Mouse (Mus musculus): Measurements from ENCODE around the gene Fcgrt.

Fcgrt gene

DNA sequence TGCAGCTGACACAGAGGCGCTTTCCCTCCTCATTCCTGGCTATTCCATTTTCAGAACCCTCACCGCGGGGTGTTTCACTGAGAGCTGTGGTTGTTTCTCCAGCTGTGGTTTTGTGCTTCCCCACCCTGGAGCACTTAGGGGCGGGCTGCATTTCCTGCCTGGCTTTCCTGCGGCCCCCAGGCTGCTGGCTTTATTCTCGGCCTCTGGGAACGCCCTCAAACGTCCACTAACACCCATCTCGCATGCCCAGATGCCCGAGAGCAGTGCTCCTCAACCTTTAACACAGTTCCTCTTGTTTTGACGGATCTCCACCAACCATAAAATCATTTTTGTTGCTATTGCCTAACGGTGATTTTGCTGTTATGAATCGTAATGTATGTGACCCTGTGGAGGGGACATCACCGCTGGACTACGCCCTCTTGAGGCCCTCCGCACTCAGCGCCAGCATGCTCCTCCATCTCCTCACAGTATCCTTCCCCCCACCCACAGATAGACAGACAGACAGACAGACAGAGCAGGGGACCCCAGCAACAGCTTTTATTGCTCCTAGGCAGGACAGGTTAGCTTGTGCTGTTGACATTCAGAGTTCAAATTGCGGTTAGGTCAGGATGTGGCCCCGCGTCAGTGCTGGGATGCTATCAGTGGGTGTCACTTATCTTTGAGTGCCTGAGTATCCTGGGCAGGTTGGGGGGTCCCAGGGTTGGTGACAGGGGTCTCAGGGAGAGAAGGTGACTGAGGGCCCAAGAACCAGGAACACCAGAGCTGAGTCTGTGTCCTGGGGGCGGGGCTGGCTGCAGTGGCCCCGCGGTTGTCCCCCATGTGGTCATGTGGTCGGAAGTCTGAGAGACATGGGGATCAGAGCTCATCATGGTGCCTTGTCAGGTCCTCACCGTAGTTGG, 21.0 kb downstream of the Fcgrt start:
- DNase-seq (ENCODE audit: low spot score), result no peak

DNA sequence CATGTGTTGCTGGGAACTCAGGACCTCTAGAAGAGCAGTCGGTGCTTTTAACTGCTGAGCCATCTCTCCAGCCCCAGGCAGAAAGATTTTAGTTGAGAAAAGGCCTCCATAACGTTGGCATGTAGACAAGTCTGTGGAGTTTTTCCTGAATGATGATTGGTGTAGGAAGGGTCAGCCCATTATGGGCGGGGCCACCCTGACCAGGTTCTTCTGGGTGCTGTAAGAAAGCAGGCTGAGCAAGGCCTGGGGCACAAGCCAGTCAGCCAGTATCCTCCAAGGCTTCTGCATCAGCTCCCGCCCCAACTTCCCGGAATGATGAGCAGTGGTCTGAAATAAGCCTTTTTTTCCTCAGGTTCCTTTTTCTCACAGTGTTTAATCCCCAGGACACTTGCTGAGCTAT, 22.6 kb downstream of the Fcgrt start:
- no peak for DNase-seq (ENCODE audit: low spot score)

DNA sequence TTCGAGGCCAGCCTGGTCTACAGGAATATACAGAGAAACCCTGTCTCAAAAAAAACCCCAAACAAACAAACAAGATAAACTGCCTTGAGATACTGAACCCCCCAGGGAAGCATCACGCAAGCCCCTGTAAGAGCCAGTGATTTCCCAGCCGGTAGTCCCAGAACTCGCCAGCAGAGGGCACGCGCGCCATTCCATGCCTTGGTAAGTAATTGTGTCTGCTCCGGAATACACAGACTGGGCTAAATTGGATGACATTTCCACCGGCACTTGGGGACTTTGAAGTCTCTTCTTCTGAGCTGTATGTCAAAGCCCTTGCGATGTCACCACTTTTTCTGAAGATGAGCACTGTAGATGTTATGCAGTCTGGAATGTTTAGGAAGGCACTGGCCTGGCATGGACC, 23.8 kb downstream of the Fcgrt start:
- peak; percentile 69 for DNase-seq (ENCODE audit: low spot score)

DNA sequence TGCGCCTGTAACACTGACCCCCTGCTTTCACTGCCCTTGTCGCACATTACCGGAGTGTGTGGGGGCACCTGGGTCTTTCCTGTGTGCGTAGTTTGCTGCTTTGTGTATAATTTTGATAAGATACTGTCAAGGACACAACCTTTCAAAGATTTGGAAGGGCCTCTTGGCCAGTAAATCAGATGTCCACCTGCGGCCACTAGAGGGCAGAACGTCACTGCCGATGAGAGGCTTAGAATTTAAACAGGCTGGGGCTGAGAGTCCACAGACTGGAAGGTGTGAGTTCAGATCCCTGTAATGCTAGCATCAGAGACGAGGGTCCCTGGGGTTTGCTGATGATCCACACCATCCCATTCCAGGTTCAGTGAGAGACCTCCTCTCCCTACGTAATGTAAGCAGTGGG, 25.1 kb downstream of the Fcgrt start:
- no peak for DNase-seq (ENCODE audit: low spot score)

DNA sequence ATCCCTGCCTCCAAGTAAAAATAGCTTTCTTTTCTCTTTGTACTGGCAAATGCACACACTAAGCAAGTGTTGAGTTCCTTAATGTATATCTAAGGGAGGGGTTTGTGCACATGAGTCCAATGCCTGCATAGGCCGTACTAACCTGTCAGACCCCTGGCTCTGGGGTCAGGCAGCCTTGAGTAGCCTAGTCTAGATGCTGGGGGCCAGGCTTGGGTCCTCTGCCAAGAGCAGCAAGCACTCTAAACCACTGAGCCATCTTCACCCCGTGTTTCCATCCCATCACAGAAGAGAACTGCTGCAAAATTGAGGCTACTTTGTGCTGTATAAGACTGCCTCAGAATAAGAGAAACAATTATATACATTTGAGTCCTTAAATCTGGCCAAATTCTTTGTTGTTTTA, 25.8 kb downstream of the Fcgrt start:
- no peak for DNase-seq (ENCODE audit: low spot score)

DNA sequence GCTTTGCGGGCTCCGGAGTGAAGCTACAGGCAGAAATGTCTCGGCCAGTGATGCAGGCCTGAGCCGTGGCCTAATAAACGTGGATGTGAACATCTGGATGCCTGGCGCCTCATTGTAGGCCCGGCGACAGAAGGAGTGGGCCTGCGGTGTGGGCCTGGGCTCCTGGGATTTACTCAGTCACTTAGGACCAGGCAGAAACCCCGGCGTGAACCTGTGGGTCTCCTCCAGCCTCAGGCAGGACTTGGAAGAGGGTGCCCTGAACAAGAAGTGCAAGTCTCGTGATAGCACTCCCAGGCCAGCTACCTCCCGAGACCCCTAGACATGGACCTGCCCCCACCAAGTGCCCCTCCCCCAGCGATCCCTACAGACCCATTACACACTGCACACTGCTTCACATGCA, 26.3 kb downstream of the Fcgrt start:
- DNase-seq (ENCODE audit: low spot score), result no peak

DNA sequence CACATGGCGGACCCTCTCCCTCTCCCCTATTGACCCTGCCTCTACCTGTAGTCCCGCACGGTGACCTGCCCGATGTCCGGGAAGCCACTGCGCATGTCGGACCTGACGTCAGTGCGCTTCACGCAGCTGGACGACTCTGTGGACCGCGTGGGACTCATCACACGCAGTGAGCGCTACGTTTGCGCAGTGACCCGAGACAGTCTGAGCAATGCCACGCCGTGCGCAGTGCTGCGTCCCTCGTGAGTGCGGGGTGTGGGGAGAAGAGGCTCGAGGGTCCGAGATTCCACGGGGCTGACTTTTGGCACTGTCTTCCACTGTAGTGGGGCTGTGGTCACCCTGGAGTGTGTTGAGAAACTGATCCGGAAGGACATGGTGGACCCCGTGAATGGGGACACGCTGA, 27.1 kb downstream of the Fcgrt start:
- DNase-seq (ENCODE audit: low spot score), result no peak

DNA sequence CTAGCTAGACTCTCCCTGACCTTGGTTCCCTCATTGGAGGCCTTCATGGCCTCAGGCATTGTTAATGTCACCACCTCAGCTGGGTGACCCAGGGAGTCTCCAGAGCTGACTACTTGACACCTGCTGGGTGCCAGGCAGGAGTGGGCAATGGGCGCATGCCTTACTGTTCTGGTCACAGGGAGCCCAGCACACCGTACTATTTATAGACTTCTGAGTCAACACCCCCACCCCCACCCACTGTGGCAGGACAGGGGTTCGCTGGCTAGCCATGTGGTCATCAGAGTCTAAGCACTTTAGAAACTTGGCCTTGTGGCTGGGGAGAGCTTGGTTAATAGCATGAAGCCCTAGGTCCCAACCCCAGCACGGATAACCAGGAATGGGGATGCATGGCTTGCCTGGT, 28.2 kb downstream of the Fcgrt start:
- no peak for DNase-seq (ENCODE audit: low spot score)

DNA sequence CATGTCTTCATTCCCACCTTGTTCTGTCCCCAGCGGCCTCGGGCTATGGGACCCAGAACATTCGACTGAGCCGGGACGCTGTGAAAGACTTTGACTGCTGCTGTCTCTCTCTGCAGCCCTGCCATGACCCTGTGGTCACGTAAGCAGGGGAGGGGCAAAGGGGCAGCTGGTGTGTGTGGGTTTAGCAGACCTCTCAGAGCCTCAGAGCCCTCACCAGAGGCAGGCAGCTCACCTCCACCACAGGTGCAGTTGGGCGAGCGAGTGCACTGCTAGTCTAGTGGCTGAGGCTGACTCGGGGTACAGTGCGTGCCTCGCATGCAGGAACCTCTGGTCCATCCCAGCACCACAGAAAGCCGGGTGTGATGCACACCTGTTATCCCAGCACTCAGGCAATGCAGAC, 29.7 kb downstream of the Fcgrt start:
- no peak for DNase-seq (ENCODE audit: low spot score)

DNA sequence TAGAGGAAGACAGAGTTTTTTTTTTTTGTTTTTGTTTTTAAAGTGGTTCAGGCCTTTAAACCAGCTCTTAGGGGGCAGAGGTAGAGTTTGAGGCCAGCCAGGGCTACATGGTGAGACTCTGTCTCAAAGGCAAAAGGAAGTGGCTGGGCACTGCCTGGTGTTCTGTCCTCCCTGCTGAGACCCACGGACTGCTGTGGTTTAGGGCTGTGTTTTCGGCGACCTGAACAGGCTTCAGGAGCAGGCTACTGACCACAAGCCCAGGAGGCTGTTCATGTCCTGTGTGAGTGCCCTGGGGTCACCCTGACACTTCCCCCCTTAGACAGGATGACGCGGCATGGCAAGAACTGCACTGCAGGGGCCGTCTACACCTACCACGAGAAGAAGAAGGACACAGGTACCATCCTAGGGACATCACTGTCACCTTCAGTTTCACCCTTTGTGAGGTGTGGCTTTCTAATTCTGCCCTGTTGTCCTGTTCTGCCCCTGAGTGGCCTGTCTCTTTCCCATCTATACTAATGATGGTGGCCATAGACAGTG, 30.4 kb downstream of the Fcgrt start:
- DNase-seq (ENCODE audit: low spot score), result no peak

DNA sequence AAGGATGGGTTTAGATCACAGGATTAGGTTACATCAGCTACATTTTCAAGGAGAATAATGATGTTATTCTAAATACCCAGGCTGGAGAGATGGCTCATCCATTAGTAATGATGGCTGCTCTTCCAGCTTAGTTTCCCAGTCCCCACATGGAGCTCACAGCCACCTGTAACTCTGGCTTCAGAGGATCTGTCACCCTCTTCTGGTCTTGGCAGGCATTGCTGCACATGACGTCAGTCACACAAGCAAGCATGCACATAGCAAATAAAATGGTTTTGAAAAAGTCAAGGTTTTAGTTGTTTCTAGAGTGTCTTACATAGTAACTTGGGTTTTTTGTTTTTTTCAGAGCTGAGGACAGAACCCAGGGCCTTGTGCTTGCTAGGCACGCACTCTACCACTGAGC, 31.4 kb downstream of the Fcgrt start:
- no peak for DNase-seq (ENCODE audit: low spot score)

DNA sequence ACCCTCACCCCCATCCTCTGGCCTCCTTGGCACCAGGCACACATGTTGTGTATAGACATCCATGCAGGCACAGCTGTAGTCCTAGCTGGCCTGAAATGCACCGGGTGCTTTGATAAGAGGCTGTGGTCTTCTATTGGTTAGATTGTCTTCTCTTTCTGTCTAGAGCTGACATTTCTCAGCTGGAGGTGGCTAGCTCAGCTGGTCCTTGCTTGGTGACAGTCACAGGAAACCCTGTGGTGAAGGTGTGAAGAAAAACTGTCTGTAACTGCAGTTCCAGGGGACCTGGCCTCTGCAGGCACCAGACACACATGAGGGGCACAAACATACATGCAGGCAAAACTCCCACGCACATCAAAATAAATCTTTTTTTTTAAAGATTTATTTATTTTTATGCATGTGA, 34.0 kb downstream of the Fcgrt start:
- DNase-seq (ENCODE audit: low spot score), result no peak

DNA sequence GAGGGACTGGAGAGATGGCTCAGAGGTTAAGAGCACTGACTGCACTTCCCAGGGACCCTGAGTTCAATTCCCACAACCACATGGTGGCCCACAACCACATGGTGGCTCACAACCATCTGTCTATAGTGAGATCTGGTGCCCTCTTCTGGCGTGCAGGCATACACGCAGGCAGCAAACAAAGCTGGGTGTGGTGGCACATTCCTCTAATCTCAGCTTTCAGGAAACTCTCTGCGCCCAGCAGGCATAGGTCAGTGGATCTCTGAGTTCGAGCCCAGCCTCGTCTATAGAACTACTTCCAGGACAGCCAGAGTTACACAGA, 35.7 kb downstream of the Fcgrt start:
- DNase-seq (ENCODE audit: low spot score), result no peak

DNA sequence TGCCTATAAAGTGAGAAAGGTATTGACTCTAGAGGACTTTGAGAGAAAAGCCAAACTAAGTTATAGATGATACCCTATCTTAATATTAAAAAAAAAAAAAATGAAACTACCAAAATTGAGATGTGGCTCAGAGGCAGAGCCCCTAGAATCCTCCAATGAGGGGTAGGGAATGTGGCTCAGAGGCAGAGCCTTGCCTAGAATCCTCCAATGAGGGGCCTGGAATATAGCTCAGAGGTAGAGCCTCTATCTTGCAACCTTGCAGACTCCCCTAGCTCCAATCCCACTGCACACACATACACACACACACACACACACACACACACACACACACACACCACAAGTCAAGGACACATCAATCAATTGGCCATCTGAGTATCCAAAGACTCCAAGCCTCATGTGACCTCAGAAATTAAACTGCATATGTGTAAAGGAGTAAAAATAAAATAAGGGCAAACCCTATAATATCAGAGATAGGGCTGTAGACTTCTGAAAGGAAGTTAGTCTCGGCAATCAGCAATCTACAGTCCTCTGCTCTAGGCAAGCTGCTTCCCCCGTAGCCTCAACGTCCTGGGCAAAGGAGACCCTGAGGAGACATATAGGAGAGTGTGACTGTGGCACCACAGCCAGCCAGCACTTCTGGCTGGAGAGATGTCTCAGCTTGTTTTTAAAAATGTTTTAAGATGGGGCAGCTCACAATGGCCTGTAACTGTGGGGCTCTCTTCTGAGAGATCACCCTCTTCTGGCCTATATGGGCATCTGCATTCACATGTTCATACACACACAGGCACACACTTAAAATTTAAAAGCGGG, 36.3 kb downstream of the Fcgrt start:
- no peak for DNase-seq (ENCODE audit: low spot score)

DNA sequence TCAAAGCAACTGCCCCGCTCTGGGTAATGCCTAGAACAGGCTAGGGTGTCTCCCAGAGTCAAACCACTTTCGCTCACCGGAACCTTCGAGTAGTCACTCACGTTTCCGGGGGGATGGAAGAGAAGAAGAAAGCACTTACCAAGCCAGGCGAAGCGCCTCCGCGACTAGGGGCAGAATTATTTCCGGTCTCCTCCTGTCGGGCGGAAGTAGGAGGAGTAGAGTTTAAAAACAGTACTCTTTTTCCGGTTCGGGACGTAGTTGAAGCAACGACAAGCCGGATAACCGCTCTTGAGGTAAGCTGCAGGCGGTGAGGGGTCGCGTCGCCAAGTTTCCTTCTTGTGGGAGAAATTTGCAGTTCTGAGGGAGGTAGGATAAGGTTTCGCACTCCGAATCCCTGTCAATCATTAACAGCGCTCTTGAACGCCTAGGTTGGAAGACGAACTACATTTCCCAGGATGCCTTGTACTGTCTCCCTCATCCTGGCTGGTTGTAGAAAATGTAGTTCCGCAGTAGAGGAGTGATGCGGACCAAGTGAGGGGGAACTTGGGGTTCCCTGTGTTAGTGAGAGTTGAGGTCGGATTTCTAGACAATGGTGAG, 41.3 kb downstream of the Fcgrt start, which contains the start of the genes Nosip and Prrg2:
TSS of gene Nosip (plus strand) at position 191 of the 597 bp plus-strand sequence.
TSS of gene Prrg2 (minus strand) at position 439 of the 597 bp plus-strand sequence.
- peak; percentile 92 for DNase-seq (ENCODE audit: low spot score)

DNA sequence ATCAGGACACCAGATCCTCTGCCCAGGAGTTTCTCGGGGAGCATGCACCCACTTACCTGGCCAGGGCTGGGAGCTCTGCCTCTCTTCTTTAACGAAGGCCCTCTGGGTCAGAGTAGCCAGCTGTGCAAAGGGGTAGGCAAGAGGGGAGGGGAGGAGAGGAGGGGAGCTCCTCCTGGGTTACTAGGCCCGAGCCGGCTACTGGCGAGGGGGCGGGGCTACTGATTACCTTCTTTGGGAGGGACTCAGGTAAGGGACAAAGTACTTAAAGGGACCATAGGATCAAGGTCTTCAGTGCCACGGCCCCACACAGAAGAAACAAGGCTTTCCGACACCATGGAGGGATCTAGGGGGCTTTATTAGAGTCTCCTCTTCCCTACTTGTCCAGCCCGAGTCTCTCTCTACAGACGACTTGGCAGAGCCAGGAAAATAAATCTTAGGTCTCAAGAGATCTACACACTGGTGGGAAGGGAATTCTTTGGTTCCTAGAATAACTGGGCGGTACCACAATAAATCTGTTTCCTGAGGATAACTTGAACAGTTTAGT, 42.0 kb downstream of the Fcgrt start:
- no peak for DNase-seq (ENCODE audit: low spot score)

DNA sequence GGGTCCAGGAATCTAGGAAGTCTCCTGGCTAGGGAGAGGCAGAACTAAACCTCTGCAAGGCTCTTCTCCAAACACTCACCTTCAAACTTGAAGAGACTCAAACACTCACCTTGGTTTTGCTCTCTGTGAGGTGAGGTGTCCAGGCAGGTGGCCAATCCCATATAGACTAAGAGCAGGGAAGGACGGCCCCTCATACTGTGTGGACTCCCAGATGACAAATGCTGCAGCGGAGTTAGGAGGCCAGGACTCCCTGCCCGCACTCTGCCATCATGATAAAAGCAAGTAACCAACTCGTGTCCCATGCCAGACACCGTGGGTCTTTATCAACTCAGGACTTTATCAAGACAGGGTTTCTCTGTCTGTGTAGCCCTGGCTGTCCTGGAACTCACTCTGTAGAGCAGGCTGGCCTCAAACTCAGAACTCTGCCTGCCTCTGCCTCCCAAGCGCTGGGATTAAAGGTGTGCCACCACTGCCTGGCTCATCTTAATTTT, 43.0 kb downstream of the Fcgrt start:
- DNase-seq (ENCODE audit: low spot score), result no peak

DNA sequence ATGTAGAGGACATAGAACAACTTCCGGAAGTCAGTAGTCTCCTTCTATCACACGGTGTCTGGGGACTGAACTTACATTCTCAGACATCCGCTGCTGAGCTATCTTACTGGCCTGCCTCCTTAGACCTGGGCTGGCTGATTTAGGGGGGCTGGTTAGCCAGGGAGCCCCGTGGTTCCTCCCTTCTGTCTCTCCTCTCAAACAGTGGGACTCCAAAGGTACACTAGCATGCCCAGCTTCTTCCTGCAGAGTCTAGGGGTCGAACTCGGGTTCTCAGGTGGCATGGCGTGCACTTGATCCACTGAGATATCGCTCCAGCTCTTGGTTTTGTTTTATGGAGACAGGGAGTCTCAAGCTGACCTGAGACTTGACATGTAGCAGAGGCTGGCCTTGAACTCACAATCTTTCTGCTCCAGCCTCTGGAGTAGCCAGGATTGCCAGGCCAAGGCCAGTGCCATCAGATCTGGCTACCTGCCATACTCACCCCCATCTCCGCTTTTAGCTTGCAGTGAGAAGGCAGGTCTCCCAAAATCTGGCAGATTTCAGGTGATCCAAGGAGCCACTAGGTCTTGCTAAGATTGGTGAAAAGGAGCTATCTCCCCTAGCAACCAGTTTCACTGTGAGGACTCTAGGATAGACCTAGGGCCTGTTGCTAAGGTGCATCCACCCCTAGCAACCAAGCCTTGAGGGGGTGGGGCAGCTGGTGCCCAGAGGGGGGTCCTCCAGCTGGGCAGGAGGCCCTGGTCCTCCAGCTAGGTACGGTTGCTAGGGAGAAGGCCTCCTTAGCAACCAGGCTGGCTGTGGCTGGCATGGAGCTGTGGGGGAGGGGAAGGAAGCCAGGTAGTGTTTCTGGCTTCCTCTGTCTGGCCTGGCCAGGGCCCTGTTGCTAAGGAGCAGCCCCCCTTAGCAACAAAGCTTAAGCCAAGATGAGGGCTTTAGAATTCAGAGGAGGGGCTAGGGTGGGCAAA, 44.8 kb downstream of the Fcgrt start:
- no peak for DNase-seq (ENCODE audit: low spot score)

DNA sequence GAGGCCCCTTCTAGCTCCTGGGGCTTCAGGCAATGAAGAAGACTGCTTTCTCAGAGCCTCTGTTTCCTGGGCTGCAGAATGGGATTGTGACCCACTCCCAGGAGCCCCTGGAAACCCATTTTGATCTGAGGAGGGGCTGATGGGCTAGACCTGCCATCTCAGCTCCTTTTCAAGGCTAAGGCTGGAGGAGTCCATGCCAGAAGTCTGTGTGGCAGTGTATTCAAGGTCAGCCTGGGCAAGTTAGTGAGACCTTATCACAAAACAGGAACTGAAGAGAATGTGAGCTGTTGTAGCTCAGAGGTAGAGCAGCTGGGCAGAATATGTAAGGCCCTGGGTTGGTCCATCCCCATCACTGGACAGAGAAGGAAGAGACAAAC, 46.7 kb downstream of the Fcgrt start:
- DNase-seq (ENCODE audit: low spot score), result peak; percentile 66

DNA sequence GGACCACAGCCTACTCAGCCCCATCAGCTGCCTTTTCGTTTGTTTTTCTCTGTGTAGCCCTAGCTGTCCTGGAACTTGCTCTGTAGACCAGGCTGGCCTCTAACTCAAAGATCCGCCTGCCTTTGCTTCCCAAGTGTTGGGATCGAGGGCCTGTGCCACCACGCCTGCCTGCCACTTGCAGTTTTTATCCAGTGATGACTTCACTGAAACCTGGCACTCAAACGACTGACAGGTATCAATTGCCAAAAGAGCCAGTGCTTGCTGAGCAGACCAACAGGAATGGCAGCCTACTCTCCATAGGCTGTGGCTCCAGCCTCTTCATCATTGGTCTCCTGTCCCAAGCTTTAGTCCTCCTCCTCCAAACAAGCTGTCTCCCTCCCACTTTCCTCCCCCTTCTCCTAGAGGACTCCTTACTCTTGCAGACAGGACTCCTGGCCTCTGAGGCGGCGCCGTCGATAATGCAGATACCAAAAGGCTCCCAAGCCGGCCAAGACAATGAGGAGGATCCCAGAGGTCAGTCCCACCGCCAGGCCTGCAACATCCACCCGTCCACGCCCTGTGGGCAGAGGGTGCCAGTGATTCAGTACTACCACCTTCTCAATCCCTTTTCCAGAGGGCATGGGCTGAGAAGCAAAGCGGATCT, 47.2 kb downstream of the Fcgrt start:
- DNase-seq (ENCODE audit: low spot score), result no peak
